Mouse (Mus musculus): ENCODE results near the gene Ryr3.

- TF ChIP-seq CTCF (IDR thresholded peaks at IDR 0.05; ENCODE audit: insufficient read depth, low read depth, low read length) (no peak), POLR2A (IDR thresholded peaks at IDR 0.05; ENCODE audit: insufficient read depth, low read depth, low read length) (no peak)
Observed at GRCm38 (mm10) chr2:113115248-113115896, 101.5 kb downstream of the Ryr3 start.

Data from olfactory bulb, adult 2 months (tissue).